Mouse (Mus musculus) megakaryocyte, embryonic 14.5 days (primary cell): ENCODE data around the gene 4930507D05Rik. TPM values are rescaled to one million over a fixed set of nuclear protein-coding genes. Genes with fewer than 3 reads are reported as not detected.
A peak's percentile ranks its signal among the peaks of the same experiment; 100 is the strongest.
"Not testable (repeated sequence)": the region's sequence is repeated elsewhere in the genome, so short reads cannot be mapped to it uniquely, and the experiment has no call there.

Source experiments
- H3K27me3 ChIP-seq: replicated peaks from 2 replicates; pipeline ENCODE3; 2012; ENCODE audit warnings: inconsistent platforms
- H3K36me3 ChIP-seq: replicated peaks from 2 replicates; pipeline ENCODE3; 2012; ENCODE audit warnings: low read length, inconsistent platforms, mixed read lengths
- H3K4me1 ChIP-seq: 2 replicates; pipeline ENCODE4 v1.6.1; 2012; ENCODE audit warnings: inconsistent platforms
- H3K4me3 ChIP-seq: replicated peaks from 2 replicates; pipeline ENCODE3; 2012; ENCODE audit warnings: moderate library complexity, mild to moderate bottlenecking, inconsistent platforms
- H3K9me3 ChIP-seq: 2 replicates; pipeline ENCODE4 v1.6.1; 2012; ENCODE audit warnings: inconsistent platforms
- FLI1 ChIP-seq: IDR thresholded peaks from 2 replicates; pipeline ENCODE4 v1.6.1; 2012; ENCODE audit warnings: low read length, inconsistent platforms, mixed read lengths
- GATA1 ChIP-seq: IDR thresholded peaks from 3 replicates; pipeline ENCODE4 v1.6.1; 2012; ENCODE audit warnings: mixed read lengths, low read length, inconsistent platforms, borderline replicate concordance
- polyA plus RNA-seq: library from polyadenylated mRNA; stranded (reverse); fragments of >175 nt; gene quantifications from 2 replicates; pipeline ENCODE4 v1.2.3, GENCODE M21; 2012; ENCODE audit warnings: low replicate concordance; ENCODE audit not compliant: insufficient read depth

The 4930507D05Rik gene
- polyA plus RNA-seq, 1 experiment: not detected

DNA sequence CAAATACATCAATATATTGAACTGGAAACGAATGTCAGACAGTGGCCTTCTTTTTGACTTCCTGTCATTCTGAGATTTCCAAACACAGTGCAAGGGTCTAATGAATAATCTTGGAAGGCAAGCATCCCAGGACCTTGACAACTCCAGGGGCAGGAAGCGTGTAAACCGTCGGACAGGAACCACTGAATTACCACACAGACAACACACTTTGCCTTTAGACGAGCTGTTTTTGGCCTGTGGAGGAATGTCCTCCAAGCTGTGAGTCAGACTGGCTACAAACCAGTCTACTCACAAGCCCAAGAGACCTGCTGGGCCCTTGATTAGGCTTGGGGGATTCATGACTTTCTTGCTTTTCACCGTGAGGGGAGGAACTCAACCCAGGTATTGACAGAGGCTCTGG, 28.9 kb upstream of the 4930507D05Rik start:
- Histone ChIP-seq H3K4me3 (no peak overlapping the region), H3K9me3 (no peaks in the 10 kb centered on the region), H3K4me1 (peaks cover 3% of the 10 kb centered on the region), H3K27me3 (peaks cover 44% of the 10 kb centered on the region), H3K36me3 (no peaks in the 10 kb centered on the region)
- TF ChIP-seq GATA1 (no peak), FLI1 (no peak)

DNA sequence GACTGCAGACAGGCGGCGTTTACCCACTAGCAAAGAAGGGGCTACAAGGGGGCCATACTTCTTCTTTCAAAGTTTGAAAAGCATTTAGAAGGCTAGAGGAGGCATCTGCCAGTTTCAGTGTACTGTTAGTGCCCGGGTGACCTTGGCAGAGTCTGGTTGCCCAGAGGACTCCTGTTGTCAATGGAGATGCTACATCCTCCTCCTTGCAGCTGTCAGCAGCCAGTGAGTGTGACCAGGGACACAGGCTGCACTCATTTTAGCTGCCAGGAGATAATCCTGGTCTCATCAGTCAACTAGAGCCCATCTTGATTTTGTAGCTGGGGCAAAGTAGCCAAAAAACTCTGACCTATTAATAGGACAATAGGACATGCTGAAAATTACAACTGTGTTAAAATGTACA, 28.2 kb upstream of the 4930507D05Rik start:
- Histone ChIP-seq H3K27me3 (peaks cover 40% of the 10 kb centered on the region), H3K36me3 (no peaks in the 10 kb centered on the region), H3K4me3 (no peak overlapping the region), H3K4me1 (peaks cover 3% of the 10 kb centered on the region), H3K9me3 (no peaks in the 10 kb centered on the region)
- TF ChIP-seq FLI1: no peak
- no peak for TF ChIP-seq GATA1

DNA sequence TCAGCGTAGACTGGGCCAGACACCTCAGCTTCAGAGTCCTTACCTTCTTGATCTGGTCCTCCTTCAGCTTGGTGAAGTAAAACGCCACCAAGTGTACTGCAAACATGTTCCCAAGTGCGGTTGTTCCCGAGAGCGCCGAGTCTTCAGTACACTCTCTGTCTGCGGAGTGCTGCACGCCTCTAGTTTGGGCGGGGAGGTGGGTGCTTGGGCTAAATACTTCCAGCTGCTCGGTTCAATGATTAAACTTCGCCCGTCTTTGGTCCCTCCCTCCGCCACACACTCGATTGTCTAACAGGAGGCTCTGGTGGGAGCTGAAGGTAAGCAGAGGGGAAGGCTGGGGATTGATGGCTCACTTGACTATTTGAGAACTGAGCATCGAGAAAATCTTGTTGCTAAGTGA, 27.0 kb upstream of the 4930507D05Rik start, which contains the start of gene Hkdc1:
Gene Hkdc1, minus strand, starts transcription at position 237 of the 400 bp plus-strand sequence.
- TF ChIP-seq GATA1 (no peak), FLI1 (no peak)
- Histone ChIP-seq H3K4me3 (no peak within 1 kb of the TSS), H3K36me3 (no peaks in the 10 kb centered on the region), H3K9me3 (no peaks in the 10 kb centered on the region), H3K4me1 (peaks cover 3% of the 10 kb centered on the region), H3K27me3 (peaks cover 36% of the 10 kb centered on the region)

DNA sequence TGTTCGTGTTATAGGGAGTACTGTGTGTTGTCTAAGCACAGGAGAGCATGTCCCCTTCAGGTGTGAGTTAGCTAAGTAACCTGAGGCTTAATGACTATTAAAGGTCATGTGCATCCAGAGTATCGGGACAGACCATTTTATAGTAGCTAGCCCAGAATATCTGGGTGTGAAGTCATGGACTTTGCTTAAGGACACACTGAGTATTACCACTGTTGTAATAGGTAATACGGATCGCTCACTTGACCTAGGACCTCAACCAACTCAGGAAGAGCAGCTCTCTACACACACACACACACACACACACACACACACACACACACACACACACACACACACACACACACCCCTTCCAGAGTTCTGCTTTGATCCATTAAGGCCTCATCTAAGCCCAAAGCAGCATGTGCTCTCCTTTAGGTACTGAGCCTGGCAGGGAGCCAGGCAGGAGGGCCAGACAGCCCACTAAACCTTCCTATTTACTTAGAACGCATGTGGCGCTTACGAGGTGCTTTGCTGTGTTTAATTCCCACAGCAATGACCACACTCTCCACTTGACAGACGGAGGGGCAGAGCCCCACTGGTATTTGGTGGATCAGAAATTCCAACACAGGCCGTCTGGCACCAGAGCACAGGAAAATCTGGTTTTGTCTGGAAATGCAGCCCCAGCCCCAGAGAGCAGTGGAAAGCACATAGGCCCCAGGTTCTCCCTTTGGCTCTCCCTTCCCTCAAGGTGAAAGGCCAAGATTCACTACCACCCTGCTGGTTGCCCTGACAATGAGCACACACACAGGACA, 24.0 kb upstream of the 4930507D05Rik start:
- peaks cover 3% of the 10 kb centered on the region for H3K4me1 ChIP-seq
- peaks cover 27% of the 10 kb centered on the region for H3K36me3 ChIP-seq
- peaks cover 22% of the 10 kb centered on the region for H3K27me3 ChIP-seq
- H3K9me3 ChIP-seq: no peaks in the 10 kb centered on the region
- H3K4me3 ChIP-seq: no peak overlapping the region
- TF ChIP-seq GATA1 (no peak), FLI1 (no peak)

DNA sequence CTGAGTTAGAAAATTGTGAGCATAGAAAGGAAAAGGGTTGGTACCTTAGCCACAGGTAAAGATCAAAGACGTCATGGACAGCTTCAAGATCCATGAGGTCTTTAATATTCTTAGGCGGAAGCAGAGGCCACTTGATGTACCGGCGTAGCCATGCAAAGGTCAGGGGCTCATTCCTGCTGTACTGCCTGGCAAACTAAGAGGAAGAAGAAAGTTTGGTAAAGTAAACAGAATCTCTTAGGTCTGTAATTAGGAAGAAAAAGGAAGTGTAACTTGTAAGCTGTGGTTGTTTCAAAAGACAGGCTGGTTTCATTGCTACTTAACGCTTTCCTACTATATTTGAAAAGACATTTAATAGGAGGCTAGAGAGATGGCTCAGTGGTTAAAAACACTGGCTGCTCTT, 18.9 kb upstream of the 4930507D05Rik start:
- no peaks in the 10 kb centered on the region for H3K4me1 ChIP-seq
- H3K36me3 ChIP-seq: peaks cover 77% of the 10 kb centered on the region
- no peak overlapping the region for H3K4me3 ChIP-seq
- no peak for TF ChIP-seq GATA1
- no peaks in the 10 kb centered on the region for H3K27me3 ChIP-seq
- H3K9me3 ChIP-seq: no peaks in the 10 kb centered on the region

DNA sequence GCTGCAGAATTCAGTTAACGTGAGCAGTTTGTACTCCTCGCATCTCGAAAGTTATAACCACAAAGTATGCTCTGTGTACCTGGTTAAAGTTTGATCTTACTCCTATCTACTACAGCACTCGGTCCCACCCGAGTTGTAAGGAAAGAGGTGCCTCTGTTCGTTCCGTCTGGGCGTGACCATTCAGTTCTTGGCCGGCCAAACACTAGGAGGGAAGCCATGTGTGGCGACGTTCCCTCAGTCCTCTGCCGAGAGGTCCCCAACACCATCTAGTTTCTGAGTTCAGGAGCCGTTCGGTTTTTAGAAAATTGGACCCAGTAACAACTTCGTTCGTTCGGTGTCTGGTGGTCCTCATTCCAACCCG, 971 bp downstream of the 4930507D05Rik start:
- Histone ChIP-seq H3K9me3 (no peaks in the 10 kb centered on the region), H3K36me3 (peaks cover 42% of the 10 kb centered on the region), H3K4me3 (peak overlapping the region; percentile 98), H3K27me3 (no peaks in the 10 kb centered on the region), H3K4me1 (peaks cover 27% of the 10 kb centered on the region)
- TF ChIP-seq FLI1: no peak
- TF ChIP-seq GATA1: no peak

DNA sequence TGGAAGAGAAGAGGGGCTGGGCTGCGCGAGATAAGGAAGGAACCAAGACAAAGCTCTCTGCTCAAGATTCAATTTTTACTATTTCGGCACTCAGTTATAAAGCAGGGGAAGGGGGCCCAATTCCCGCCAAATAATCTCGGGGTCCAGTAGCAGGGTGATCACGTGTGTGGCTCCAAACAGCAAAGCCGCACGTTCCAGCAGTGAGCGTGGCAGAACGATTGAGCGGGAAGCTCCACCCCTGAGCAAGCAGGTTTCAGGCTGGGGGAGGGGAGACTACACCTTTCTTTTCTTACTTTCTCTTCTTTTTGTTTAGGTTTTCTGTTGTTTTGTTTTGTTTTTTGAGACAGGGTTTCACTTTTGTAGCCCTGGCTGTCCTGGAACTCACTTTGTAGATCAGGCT, 2.7 kb downstream of the 4930507D05Rik start:
- not testable (repeated sequence) for H3K9me3 ChIP-seq, H3K4me3 ChIP-seq, H3K27me3 ChIP-seq
- H3K36me3 ChIP-seq: peaks cover 42% of the 10 kb centered on the region
- H3K4me1 ChIP-seq: peaks cover 26% of the 10 kb centered on the region

DNA sequence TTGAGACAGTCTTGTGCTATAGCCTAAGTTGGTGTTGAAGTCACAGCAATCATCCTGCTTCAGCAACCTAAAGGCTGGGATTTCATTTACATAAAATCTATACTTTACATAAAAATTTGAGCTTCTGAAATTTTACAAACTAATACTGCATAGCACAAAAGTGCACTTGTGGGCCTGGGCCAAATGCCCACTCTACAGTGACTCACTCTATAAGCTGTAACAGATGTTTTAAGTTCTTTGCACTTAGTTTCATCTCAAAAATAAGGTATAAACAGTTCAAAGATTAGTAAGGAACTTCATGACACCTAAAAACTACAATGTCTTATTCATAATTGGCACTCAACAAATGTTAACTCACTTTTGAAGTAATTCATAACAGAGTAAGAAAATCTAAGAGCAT, 12.0 kb downstream of the 4930507D05Rik start:
- TF ChIP-seq GATA1: no peak
- no peak for TF ChIP-seq FLI1
- H3K27me3 ChIP-seq: no peaks in the 10 kb centered on the region
- peaks cover 86% of the 10 kb centered on the region for H3K36me3 ChIP-seq

DNA sequence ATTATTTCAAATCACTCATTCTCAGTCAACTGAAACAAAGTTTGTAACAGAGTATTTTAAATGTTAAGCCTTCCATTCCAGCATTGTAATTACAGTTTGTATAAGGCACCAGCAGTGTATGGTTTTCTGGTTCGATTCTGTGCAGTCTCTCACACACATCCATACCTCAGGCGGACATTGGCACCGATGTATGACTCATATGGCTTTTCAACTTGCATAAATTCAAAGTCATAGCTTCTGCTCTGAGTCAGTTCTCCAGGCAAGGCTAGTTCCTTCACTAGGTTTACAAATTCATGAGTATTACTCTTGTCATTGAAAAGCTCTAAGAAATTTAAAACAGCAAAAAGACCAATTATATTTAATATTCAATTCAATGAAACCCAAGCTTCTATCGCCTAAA, 20.4 kb downstream of the 4930507D05Rik start:
- peaks cover 44% of the 10 kb centered on the region for H3K36me3 ChIP-seq
- no peaks in the 10 kb centered on the region; the same call in 1 of the 2 replicates for H3K4me1 ChIP-seq
- TF ChIP-seq FLI1 (no peak), GATA1 (no peak)
- H3K27me3 ChIP-seq: no peaks in the 10 kb centered on the region
- no peak overlapping the region for H3K4me3 ChIP-seq
- H3K9me3 ChIP-seq: no peaks in the 10 kb centered on the region

More for the DNA sequence above, 12.0 kb downstream of the 4930507D05Rik start:
- H3K4me1 ChIP-seq: no peaks in the 10 kb centered on the region
- no peak overlapping the region for H3K4me3 ChIP-seq
- no peaks in the 10 kb centered on the region for H3K9me3 ChIP-seq

DNA sequence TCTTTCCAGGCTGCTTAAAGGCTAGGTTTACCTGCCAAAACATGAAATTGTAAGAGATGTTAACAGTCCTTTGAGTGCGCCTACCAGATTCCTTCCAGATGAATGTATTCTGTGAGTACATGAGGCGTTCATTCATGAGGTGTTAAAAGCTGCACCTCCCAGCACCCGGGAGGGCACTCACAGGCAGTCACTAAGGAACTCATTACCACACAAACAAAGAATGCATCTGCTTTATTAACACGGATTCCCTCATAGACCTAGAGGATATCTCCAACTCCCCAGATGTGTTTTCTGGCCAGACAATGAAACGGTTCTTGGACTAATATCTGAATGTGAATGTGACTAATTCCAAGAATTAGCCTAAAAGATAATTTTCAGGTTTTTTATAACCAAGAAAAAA, 21.8 kb downstream of the 4930507D05Rik start:
- H3K9me3 ChIP-seq: no peaks in the 10 kb centered on the region
- H3K36me3 ChIP-seq: peaks cover 46% of the 10 kb centered on the region
- peaks cover 4% of the 10 kb centered on the region for H3K4me1 ChIP-seq
- TF ChIP-seq GATA1 (no peak), FLI1 (no peak)
- H3K4me3 ChIP-seq: no peak overlapping the region
- H3K27me3 ChIP-seq: no peaks in the 10 kb centered on the region

DNA sequence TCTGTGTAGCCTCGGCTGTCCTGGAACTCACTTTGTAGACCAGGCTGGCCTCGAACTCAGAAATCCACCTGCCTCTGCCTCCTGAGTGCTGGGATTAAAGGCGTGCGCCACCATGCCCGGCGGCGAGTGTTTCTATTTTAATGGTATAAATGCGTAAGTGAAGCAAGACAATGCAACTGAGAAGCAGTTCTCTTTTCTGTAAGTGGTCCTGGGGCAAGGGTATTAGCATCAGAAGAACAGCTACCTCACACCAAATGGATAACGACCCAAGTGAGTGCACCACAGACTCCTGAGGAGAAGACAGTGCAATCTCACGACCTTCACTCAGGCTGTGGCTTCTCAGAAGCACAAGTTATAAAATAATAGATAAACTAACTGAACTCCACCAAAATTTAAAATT, 25.7 kb downstream of the 4930507D05Rik start:
- TF ChIP-seq GATA1 (no peak), FLI1 (no peak)
- Histone ChIP-seq H3K9me3 (no peaks in the 10 kb centered on the region), H3K36me3 (peaks cover 38% of the 10 kb centered on the region), H3K27me3 (no peaks in the 10 kb centered on the region), H3K4me1 (peaks cover 17% of the 10 kb centered on the region), H3K4me3 (no peak overlapping the region)
